Mouse (Mus musculus): ENCODE data around the gene Zfp526.

DNA sequence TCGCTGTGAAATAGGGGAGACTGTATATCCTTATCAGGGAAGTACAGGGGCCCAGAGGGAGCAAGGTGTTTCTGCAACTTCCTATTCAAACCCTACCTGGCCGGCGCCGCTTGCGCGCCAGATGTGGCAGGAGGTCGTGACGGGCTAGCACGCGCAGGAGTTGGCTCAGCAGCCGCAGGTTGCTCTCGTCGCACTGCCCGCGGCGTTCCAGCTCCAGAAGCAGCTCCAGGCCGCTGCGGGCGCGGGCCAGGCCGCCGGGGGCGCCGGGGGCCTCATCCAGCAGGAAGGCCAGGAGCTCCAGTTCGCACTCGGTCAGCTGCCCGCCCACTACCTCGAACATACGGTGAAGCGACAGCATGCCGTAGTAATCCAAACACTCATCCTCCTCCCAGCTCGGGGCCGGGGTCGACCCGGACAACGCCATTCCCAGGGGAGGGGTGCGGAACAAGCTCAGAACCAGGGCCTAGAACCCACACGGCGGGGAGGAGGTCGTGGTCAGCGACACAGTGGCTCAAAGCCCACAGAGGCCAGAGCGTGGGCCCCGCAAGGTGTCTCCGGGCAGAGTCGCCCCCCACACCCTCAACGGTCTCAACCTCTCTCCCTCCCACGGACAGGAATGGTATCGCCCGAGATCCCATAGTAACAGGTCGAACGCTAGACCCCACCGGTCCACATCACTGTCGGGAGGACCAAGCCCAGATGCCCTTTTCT lies 2.4 kb upstream of the Zfp526 start:
- TF ChIP-seq POLR2A (IDR thresholded peaks at IDR 0.05; ENCODE audit: borderline replicate concordance, control insufficient read depth, low read depth, low read length) (no peak; the same call in 1 of the 2 replicates), CTCF (IDR thresholded peaks at IDR 0.05; ENCODE audit: control insufficient read depth, insufficient read depth, low read length) (no peak)

Data from bone marrow, adult 2 months (tissue).